Mouse (Mus musculus) central nervous system, embryonic 11.5 days (tissue): ENCODE measurements around the gene Alg5. TPM values are rescaled to one million over a fixed set of nuclear protein-coding genes. Genes with fewer than 3 reads are reported as not detected.

Experiments
- polyA plus RNA-seq: library from polyadenylated mRNA; depleted of rRNA; stranded (reverse); fragments of >200 nt; gene quantifications from 2 replicates; pipeline ENCODE4 v1.2.3, GENCODE M21; 2012; rRNA removed

The Alg5 gene
- 27.1 and 36.2 TPM in 2 replicates for polyA plus RNA-seq

DNA sequence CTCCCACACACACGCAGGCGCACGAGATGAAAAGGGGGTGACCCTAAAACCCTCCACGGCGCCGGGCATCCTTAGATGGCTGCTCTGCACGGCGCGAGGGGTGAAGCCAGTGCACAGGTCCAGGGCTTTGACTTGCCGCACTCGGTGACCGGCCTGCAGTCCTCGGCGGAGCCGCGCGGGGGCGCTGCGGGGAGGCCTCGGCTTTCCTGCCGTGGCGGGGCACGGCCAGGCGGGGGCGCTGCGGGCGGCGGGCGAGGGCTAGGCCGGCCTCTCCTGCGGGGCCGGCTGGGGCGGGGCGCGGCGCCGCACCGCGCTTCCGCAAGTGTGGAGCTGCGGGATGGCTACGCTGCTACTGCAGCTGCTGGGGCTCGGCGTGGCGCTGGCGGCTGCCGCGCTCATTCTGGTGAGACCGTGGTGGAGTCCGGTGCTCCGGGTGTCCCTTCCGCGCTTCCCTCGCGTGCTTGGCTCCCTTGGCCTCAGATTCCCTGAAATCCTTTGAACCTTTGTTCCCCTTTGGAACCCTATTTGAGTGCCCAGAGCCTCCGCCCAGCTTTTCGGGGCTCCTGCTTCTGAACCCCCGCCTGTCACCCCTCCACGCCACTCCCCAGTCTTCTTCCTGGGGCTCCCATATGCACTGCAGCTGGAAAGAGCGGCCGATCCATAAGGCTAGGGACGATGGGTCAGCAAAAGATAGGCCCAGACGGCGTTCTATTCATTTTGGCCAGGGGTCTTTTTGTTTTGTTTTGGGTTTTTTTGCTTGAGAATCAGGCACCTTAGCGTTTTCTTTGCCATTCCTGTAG is at the start of gene Alg5, which contains the start of gene Exosc8:
Gene Alg5 (plus strand): TSS at position 293 of the 800 bp plus-strand sequence.
Gene Exosc8 (minus strand): TSS at position 147 of the 800 bp plus-strand sequence.

GRCm38 (mm10) chr3:54692202-54693055 is 42.9 kb upstream of the Alg5 start, which contains the start of gene Supt20:
Gene Supt20, plus strand, starts transcription at chr3:54692807.

GRCm38 (mm10) chr3:54714253-54714652 is 21.1 kb upstream of the Alg5 start, which contains the start of gene Gm21958:
Gene Gm21958, minus strand, starts transcription at chr3:54714353.

DNA sequence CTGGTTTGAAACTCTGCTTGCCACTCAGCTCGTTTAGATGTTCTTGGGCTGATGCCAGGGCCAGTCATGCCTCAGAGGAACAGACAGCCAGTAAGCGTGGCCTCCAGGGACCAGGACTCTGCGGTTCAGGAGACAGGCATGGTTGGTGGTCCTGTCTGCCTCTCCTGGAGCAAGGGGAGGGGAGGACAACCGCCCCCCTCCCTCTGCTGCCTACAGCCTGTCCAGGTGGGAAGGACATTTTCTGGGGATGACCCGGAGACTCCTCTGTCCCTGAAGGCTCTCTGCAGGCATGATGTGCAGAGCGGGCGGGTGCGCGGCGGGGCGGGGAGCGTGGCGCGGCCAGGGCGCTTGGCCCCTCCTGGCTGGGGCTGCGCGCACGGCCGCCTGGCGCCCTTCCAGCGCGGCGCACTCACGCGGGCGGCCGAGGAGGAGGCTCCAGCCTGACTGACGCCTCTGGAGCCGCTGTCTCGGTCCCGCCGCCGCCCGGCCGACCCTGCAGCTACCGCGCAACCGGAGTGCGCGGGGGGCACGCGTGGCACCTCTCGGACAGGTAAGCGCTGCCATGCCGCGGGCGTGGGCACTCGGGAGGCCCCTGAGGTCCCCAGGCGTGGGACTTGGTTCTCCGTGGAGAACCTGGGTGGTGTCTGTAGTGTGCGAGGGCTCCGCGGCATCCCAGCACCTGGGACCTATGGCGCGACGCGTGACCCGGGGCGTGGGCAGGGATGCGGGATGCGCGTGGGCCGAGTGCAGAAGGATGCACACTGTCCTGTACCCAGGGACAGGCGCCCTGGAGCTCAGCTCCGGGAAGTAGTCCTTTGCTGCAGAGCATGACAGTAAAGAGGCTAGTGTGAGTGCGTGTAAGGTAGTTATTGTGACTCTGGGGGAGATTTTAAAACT is 20.1 kb downstream of the Alg5 start, which contains the start of gene Smad9:
Gene Smad9 (plus strand): TSS at position 438 of the 897 bp plus-strand sequence.

Other genes starting within 250 kb of the Alg5 start
- gene Supt20, start 42.7 kb upstream of the Alg5 start, polyA plus RNA-seq: 71.1 and 122 TPM in 2 replicates
- not detected in 2 replicates for gene Gm21958, start 21.2 kb upstream of the Alg5 start, polyA plus RNA-seq
- gene Exosc8, start 146 bp upstream of the Alg5 start, polyA plus RNA-seq: 161 and 178 TPM in 2 replicates
- gene Smad9, start 20.0 kb downstream of the Alg5 start, polyA plus RNA-seq: 0.60 and 2.2 TPM in 2 replicates
- gene Rfxap, start 72.3 kb downstream of the Alg5 start, polyA plus RNA-seq: 49.3 and 64.2 TPM in 2 replicates
- gene Sertm1, start 180.3 kb downstream of the Alg5 start, polyA plus RNA-seq: 1.8 and 2.0 TPM in 2 replicates